Mouse (Mus musculus) left cerebral cortex, postnatal 14 days (tissue): ENCODE results near the gene Ptch1. TPM values are rescaled to one million over a fixed set of nuclear protein-coding genes. Genes with fewer than 3 reads are reported as not detected.

Source experiments
- DNase-seq, 2 experiments: peaks; one replicate each; pipeline ENCODE4 v3.0.0; 2021 to 2022; ENCODE audit warnings: low spot score in 2 of 2, mixed read lengths in 1 of 2
- intact Hi-C: fragments of 180-260 bp; cut with DNase I; formaldehyde crosslinking; loops from one replicate; pipeline ENCODE4 v1.15.1; 2025
- total RNA-seq, 2 experiments: library from RNA; stranded (reverse); gene quantifications; 2 replicates each; pipeline ENCODE4 v1.2.3; 2021

Ptch1 gene
- total RNA-seq, 2 experiments from 2014 or later, result 44.6 to 45.2 TPM

GRCm38 (mm10) chr13:63565320-63566017 lies 7.9 kb downstream of the Ptch1 start:
- intact Hi-C loops, result loop anchor here (10.0 kb wide), 1 partner anchor 469 kb away; no protein-coding TSS in a partner anchor
- peak in 1 of 2 experiments; percentile 34 for DNase-seq

- intact Hi-C loops, result loop anchor here (5.0 to 10.0 kb wide), 3 partner anchors 37 to 470 kb away; no protein-coding TSS in a partner anchor
- peak; percentile 48 to 60 for DNase-seq
Observed at GRCm38 (mm10) chr13:63564626-63565319, 8.6 kb downstream of the Ptch1 start.

GRCm38 (mm10) chr13:63563781-63564625 lies 9.4 kb downstream of the Ptch1 start:
- intact Hi-C loops, result loop anchor here (5.0 to 10.0 kb wide), 3 partner anchors 37 to 471 kb away; no protein-coding TSS in a partner anchor

GRCm38 (mm10) chr13:63562972-63563780 lies 10.2 kb downstream of the Ptch1 start:
- peak; percentile 48 to 61 for DNase-seq
- intact Hi-C loops, result loop anchor here (5.0 to 10.0 kb wide), 3 partner anchors 36 to 472 kb away; no protein-coding TSS in a partner anchor

More at GRCm38 (mm10) chr13:63563781-63564625, 9.4 kb downstream of the Ptch1 start:
- DNase-seq, result peak; percentile 33 to 38

- intact Hi-C loops, result loop anchor here (5.0 to 10.0 kb wide), 3 partner anchors 35 to 472 kb away; no protein-coding TSS in a partner anchor
- peak in 1 of 2 experiments; percentile 26 for DNase-seq
Observed at GRCm38 (mm10) chr13:63562141-63562971, 11.0 kb downstream of the Ptch1 start.

- intact Hi-C loops, result no loop called here
Observed at GRCm38 (mm10) chr13:63558297-63558890, 15.0 kb downstream of the Ptch1 start.

GRCm38 (mm10) chr13:63556431-63556830 lies 17.0 kb downstream of the Ptch1 start:
- no peak for DNase-seq
- intact Hi-C loops, result no loop called here

More at GRCm38 (mm10) chr13:63558297-63558890, 15.0 kb downstream of the Ptch1 start:
- no peak for DNase-seq

- intact Hi-C loops, result no loop called here
- DNase-seq, result no peak
Observed at GRCm38 (mm10) chr13:63555885-63556284, 17.5 kb downstream of the Ptch1 start.

GRCm38 (mm10) chr13:63554569-63554968 lies 18.8 kb downstream of the Ptch1 start:
- DNase-seq, result no peak
- intact Hi-C loops, result no loop called here

- DNase-seq, result no peak
- intact Hi-C loops, result no loop called here
Observed at GRCm38 (mm10) chr13:63553436-63553835, 20.0 kb downstream of the Ptch1 start.

GRCm38 (mm10) chr13:63552291-63552932 lies 21.0 kb downstream of the Ptch1 start:
- peak; percentile 75 to 84 for DNase-seq
- intact Hi-C loops, result no loop called here

GRCm38 (mm10) chr13:63551552-63552290 lies 21.7 kb downstream of the Ptch1 start:
- intact Hi-C loops, result no loop called here
- peak in 1 of 2 experiments; percentile 16 for DNase-seq

- no peak for DNase-seq
- intact Hi-C loops, result no loop called here
Observed at GRCm38 (mm10) chr13:63550367-63550766, 23.0 kb downstream of the Ptch1 start.

GRCm38 (mm10) chr13:63549210-63549609 lies 24.2 kb downstream of the Ptch1 start:
- intact Hi-C loops, result no loop called here
- peak in 1 of 2 experiments; percentile 16 for DNase-seq

GRCm38 (mm10) chr13:63548571-63548970 lies 24.8 kb downstream of the Ptch1 start:
- intact Hi-C loops, result no loop called here
- no peak for DNase-seq

GRCm38 (mm10) chr13:63545291-63545690 lies 28.1 kb downstream of the Ptch1 start:
- intact Hi-C loops, result no loop called here
- no peak for DNase-seq
